Mouse (Mus musculus): ENCODE data around the gene Tekt3.

Tekt3 gene

DNA sequence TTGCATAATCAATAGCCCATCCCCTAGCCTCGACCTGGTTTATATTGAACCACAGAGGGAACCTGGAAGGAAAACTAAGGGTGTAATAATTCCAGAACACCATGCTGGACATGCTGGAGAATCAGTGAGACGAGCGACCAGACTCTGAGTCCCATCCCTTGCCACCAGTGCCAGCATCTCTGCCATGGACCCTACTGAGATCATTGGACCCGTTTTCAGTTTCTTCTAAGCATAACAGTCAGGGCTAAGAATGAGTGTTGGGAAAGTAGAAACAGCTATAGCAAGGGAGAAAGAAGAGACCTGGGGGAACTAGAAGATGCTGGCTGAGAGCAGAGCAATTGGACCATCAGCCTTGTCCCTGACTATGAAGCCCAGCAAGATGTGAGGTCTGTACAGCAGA, 66.1 kb downstream of the Tekt3 start:
- no peak for DNase-seq

- DNase-seq = no peak
Observed at GRCm38 (mm10) chr11:63128784-63129183, 67.3 kb downstream of the Tekt3 start, which contains the start of gene Pmp22. Pmp22 (plus strand) TSS chr11:63128982.

DNA sequence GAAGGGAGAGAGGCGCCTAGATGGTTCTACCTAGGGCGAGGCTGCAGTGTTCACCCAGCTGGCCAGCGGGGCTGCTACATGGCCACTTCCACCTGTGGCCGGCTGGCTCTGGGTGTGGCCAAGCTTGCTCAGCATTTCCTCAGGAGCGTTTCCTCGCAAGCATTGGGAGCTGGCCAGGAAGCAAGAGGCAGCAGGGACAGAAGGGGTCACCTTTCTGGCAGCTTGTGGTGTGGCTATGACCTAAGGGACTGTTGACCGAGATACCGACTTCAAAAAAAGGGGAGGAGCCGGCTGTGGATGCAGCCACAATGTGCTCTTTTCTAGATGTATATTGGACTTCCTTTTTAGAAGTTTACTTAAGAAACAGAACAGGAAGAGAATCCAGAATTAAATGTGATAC, 67.9 kb downstream of the Tekt3 start:
- no peak for DNase-seq

GRCm38 (mm10) chr11:63129840-63130239, 68.4 kb downstream of the Tekt3 start:
- no peak for DNase-seq

- peak; percentile 46 for DNase-seq
Observed at GRCm38 (mm10) chr11:63130497-63130896, 69.0 kb downstream of the Tekt3 start.

- peak; percentile 56 for DNase-seq
Observed at GRCm38 (mm10) chr11:63131001-63131692, 69.7 kb downstream of the Tekt3 start.

DNA sequence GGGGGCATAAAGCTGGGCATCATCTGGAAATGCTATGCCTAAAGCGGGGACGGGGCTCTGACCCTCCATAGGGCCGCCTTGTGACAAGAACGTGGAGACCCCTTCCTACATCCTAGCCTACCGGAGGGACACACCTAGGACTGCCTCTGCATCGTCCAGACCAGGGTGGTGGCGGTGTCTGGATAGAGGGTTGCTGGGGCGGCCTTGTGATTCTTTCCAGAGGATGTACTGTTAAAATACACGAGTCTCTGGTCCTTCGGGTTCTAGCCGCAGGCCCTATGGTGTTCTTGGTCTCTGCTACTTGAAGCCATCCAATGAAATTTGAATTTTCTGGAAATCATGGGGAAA, 70.2 kb downstream of the Tekt3 start:
- no peak for DNase-seq

- DNase-seq = no peak
Observed at GRCm38 (mm10) chr11:63132151-63132500, 70.7 kb downstream of the Tekt3 start.

- peak; percentile 57 for DNase-seq
Observed at GRCm38 (mm10) chr11:63132501-63133435, 71.3 kb downstream of the Tekt3 start.

GRCm38 (mm10) chr11:63134021-63134420, 72.6 kb downstream of the Tekt3 start:
- DNase-seq = no peak

DNA sequence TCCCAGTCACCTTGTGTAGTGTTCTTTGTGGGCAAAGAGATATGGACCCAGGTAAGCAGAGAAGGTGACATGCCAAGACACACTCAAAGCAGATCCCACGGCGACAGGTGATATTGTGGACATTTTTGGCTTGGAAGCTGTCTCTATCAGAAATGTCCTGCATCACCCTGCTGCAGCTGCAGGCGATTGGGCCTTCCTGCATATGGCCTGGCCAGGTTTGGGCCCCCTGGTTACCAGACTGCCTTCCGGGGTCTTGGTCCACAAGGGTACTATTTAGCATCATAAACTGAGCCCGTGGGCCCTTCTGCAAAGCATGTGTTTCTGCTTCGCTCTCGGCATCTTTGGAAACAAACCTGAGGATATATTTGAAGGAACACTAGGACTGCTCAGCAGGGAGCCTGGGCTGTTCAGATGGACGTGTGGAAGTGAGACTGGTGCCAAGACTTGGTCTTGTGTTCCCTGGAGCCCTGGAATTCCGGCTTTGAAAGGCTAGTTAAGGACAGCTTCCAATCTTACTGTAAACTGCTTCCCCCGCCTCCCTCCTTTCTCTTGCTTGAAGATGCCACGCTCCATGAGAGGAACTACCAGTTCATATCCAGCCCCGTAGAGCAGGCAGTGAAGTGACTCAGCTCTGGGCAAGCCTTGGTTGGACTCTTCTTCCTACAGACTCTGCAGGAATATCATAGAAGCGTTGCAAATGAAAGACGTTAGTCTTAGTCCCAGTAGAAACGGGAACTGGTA, 73.5 kb downstream of the Tekt3 start:
- peak; percentile 28 for DNase-seq

GRCm38 (mm10) chr11:63135622-63136021, 74.2 kb downstream of the Tekt3 start:
- peak; percentile 95 for DNase-seq

DNA sequence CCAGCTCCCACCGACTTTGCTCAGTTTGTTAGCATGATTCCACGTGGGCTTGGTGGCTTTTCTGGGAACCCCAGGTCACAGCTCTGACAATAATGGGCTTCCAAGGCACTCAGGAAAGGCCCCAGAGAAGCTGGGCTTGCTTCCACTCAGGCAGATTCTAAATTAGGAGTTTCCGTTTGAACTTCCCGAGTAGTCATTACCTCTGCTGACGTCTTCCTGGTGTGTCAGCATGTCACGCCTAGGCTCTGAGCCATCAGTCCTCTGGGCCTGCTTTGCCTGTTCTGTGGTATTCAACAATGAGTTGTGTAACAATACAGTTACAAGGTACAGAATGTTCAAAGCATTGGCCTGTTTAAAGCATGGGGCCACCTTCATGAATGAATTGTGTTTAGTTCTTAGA, 74.8 kb downstream of the Tekt3 start:
- DNase-seq = peak; percentile 67

DNA sequence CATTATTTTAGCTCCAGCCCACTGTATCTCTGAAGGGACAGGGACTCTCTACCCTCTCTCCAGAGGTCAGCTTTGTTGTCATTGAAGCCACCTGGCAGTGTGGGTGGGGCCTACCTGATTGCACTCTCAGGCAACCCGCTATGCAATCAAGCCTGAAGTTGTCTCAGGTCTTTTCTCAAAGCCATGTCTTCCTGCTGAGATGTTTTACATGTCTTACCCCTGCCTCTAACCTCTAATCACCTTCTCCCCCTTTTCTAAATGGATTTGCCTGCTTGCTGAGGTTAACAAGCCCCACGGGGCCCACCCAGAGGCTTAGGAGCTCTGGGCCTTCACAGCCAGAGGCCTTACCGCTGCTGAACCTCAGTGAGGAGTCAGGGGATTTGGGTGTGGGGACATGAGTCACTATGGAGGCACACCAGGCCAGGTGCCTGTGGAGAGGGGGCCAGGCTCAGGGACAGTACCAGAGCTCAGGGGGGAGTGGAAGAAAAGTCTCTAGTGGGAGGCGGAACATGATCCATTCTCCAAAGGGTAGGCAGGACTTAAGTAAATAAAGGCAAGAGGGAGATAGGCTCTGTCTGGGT, 75.5 kb downstream of the Tekt3 start:
- DNase-seq = no peak

DNA sequence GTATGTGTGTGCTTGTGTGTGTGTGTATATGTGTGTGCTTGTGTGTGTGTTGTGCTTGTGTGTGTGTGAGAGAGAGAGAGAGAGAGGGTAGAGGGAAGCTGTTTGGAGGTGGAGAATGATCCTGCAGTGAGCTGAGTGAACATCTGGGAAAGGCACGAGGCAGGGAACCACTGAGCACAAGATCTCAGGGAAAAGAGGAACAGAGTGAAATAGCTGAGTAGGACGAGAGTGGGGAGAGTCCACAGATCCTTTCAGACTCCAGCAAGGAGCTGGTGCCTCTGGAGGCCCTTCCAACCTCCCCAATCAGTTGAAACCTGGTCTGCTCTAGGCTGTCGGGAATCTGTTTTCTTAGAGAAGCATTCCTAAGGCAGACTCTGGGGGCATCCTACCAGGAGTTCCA, 77.3 kb downstream of the Tekt3 start:
- no peak for DNase-seq

DNA sequence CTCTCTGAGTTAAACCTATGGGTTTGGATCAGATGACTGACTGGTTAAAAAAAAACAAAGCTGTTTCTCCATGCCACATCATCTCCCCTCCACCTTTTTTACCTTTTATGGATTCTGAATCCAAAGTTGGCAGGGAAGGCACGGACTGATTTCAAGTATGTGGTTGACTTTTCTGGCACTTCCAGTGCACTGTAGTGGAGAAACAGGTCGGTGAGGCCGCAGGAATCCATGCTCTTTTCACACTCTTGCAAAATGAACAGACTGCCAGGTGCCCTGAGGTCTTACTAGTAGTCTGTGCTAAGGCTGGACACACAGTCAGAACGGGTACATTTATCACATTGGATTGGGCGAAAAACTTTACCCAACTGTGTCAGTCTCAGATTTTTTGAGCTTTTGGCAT, 80.9 kb downstream of the Tekt3 start:
- DNase-seq = no peak

GRCm38 (mm10) chr11:63142816-63143215, 81.4 kb downstream of the Tekt3 start:
- DNase-seq = no peak

DNA sequence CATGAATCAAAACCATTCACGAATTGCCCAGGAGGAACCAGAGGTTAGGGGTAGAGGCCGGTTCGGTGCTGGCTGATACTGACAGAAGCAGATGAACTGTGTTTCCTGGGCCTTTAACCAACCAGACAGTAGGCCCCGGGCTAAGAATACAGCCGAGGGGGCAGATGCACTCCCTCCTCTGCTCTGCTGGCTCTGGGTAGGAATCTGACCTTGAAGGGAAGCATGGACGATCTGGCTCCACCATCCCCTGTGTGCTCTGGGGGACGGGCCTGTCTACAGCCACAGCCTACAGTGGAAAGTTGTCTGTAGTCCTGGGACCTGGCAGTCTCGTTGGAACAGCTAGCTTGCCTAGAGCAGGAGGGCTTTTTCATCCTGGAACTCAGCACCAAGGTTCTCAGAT, 82.0 kb downstream of the Tekt3 start:
- DNase-seq = no peak
